Mouse (Mus musculus) embryonic facial prominence, embryonic 13.5 days (tissue): Measurements from ENCODE around the gene Hist1h2bl. TPM values are rescaled to one million over a fixed set of nuclear protein-coding genes. Genes with fewer than 3 reads are reported as not detected.
A peak's percentile ranks its signal among the peaks of the same experiment; 100 is the strongest.
"Not testable (repeated sequence)": the region's sequence is repeated elsewhere in the genome, so short reads cannot be mapped to it uniquely, and the experiment has no call there.

Experiments used
- ATAC-seq: fragments of 200-750 bp; cut with Nextera tagmentation; 2 replicates; pipeline ENCODE4 v1.8.0; 2017; ENCODE audit warnings: low read depth; ENCODE audit not compliant: insufficient number of reproducible peaks, insufficient read depth, low FRiP score, low TSS enrichment
- H3K27ac ChIP-seq: fragments of 300-500 bp; sonication (generic); 2 replicates; pipeline ENCODE4 v1.5.1; 2015; ENCODE audit warnings: moderate library complexity, mild to moderate bottlenecking, inconsistent platforms
- H3K27me3 ChIP-seq: fragments of 300-500 bp; sonication (generic); 2 replicates; pipeline ENCODE4 v1.6.1; 2015; ENCODE audit warnings: mild to moderate bottlenecking, inconsistent platforms
- H3K36me3 ChIP-seq: fragments of 300-500 bp; sonication (generic); 2 replicates; pipeline ENCODE4 v1.6.1; 2015; ENCODE audit warnings: mild to moderate bottlenecking, inconsistent platforms
- H3K4me1 ChIP-seq: fragments of 300-500 bp; sonication (generic); 2 replicates; pipeline ENCODE4 v1.6.1; 2015; ENCODE audit warnings: inconsistent platforms
- H3K4me2 ChIP-seq: fragments of 300-500 bp; sonication (generic); 2 replicates; pipeline ENCODE4 v1.6.1; 2015; ENCODE audit warnings: moderate library complexity, mild to moderate bottlenecking, inconsistent platforms
- H3K4me3 ChIP-seq: fragments of 300-500 bp; sonication (generic); 2 replicates; pipeline ENCODE4 v1.5.1; 2015; ENCODE audit warnings: mild to moderate bottlenecking, inconsistent platforms
- H3K9ac ChIP-seq: fragments of 300-500 bp; sonication (generic); 2 replicates; pipeline ENCODE4 v1.6.1; 2015; ENCODE audit warnings: mild to moderate bottlenecking, inconsistent platforms
- H3K9me3 ChIP-seq: fragments of 300-500 bp; sonication (generic); 2 replicates; pipeline ENCODE4 v1.6.1; 2016; ENCODE audit warnings: inconsistent platforms
- WGBS: fragments of 180-500 bp; shearing (Covaris S2); methylation state at CpG from one replicate; pipeline ENCODE4 v1.1.7; 2015; ENCODE audit warnings: mixed read lengths; 5-methylcytosine and 5-hydroxymethylcytosine counted together
- polyA plus RNA-seq: library from polyadenylated mRNA; unstranded; fragments of >200 nt; fragmentation: Nextera tagmentation; extraction: Ambion mirVana; gene quantifications from 2 replicates; pipeline ENCODE4 v1.2.1, GENCODE M21; 2015

Hist1h2bl gene
- polyA plus RNA-seq, 1 experiment from 2014 or later, result 2.1 TPM

GRCm38 (mm10) chr13:21718381-21719080 is 2.6 kb upstream of the Hist1h2bl start:
- peak overlapping the region; percentile 85 for H3K4me2 ChIP-seq
- 50% methylated on average over 4 of the region's 4 CpGs for WGBS
- peak overlapping the region; percentile 79 for H3K9ac ChIP-seq
- peak overlapping the region; percentile 92 for H3K27ac ChIP-seq
- H3K4me1 ChIP-seq, result peaks cover 38% of the 10 kb centered on the region
- H3K4me3 ChIP-seq, result peak overlapping the region; percentile 50
- no peaks in the 10 kb centered on the region for H3K27me3 ChIP-seq
- no peaks in the 10 kb centered on the region for H3K36me3 ChIP-seq
- ATAC-seq, result no peak
- no peaks in the 10 kb centered on the region for H3K9me3 ChIP-seq

- Histone ChIP-seq H3K4me1 (peaks cover 37% of the 10 kb centered on the region), H3K9ac (peak within 1 kb of the TSS; percentile 79), H3K4me3 (peak within 1 kb of the TSS; percentile 50), H3K27ac (peak within 1 kb of the TSS; percentile 96), H3K4me2 (peak within 1 kb of the TSS; percentile 85)
- peak; percentile 33; the same call in 1 of the 2 replicates for ATAC-seq
- not testable (repeated sequence) for H3K27me3 ChIP-seq, H3K9me3 ChIP-seq, H3K36me3 ChIP-seq
- WGBS, result under 1% methylated on average over 29 of the region's 56 CpGs
Measured at GRCm38 (mm10) chr13:21717397-21718357, 1.7 kb upstream of the Hist1h2bl start, which contains the start of gene Hist1h3h. Gene Hist1h3h (plus strand): TSS chr13:21717659.

GRCm38 (mm10) chr13:21716540-21717391 is 823 bp upstream of the Hist1h2bl start:
- WGBS, result under 1% methylated on average over 13 of the region's 38 CpGs
- not testable (repeated sequence) for H3K36me3 ChIP-seq, ATAC-seq, H3K9me3 ChIP-seq, H3K27me3 ChIP-seq
- Histone ChIP-seq H3K4me1 (peaks cover 33% of the 10 kb centered on the region), H3K9ac (peak overlapping the region; percentile 79), H3K4me2 (peak overlapping the region; percentile 85), H3K4me3 (peak overlapping the region; percentile 50), H3K27ac (peak overlapping the region; percentile 96)

- Histone ChIP-seq H3K27me3 (no peaks in the 10 kb centered on the region), H3K9ac (peak overlapping the region; percentile 78), H3K4me1 (peaks cover 28% of the 10 kb centered on the region), H3K27ac (peak overlapping the region; percentile 96), H3K4me2 (peak overlapping the region; percentile 85), H3K36me3 (no peaks in the 10 kb centered on the region), H3K4me3 (peak overlapping the region; percentile 50), H3K9me3 (no peaks in the 10 kb centered on the region)
- 1% methylated on average over 22 of the region's 22 CpGs for WGBS
- ATAC-seq, result no peak
Measured at GRCm38 (mm10) chr13:21715131-21715863, 646 bp downstream of the Hist1h2bl start.

GRCm38 (mm10) chr13:21714725-21715124 is 1.2 kb downstream of the Hist1h2bl start:
- no peaks in the 10 kb centered on the region for H3K36me3 ChIP-seq
- peak overlapping the region; percentile 85 for H3K4me2 ChIP-seq
- WGBS, result under 1% methylated on average over 7 of the region's 7 CpGs
- no peak for ATAC-seq
- peak overlapping the region; percentile 50 for H3K4me3 ChIP-seq
- peak overlapping the region; percentile 96 for H3K27ac ChIP-seq
- H3K4me1 ChIP-seq, result peaks cover 23% of the 10 kb centered on the region
- peak overlapping the region; percentile 78 for H3K9ac ChIP-seq
- H3K27me3 ChIP-seq, result no peaks in the 10 kb centered on the region
- H3K9me3 ChIP-seq, result no peaks in the 10 kb centered on the region

- Histone ChIP-seq H3K9ac (peak overlapping the region; percentile 70), H3K4me3 (peak overlapping the region; percentile 53)
- 25% methylated on average over 4 of the region's 4 CpGs for WGBS
Measured at GRCm38 (mm10) chr13:21711698-21712097, 4.2 kb downstream of the Hist1h2bl start.

GRCm38 (mm10) chr13:21710821-21711525 is 5.0 kb downstream of the Hist1h2bl start:
- Histone ChIP-seq H3K9ac (peak overlapping the region; percentile 70), H3K27ac (peak overlapping the region; percentile 23; the same call in 1 of the 2 replicates), H3K4me1 (peaks cover 12% of the 10 kb centered on the region), H3K4me2 (peak overlapping the region; percentile 66), H3K9me3 (no peaks in the 10 kb centered on the region), H3K27me3 (no peaks in the 10 kb centered on the region), H3K36me3 (no peaks in the 10 kb centered on the region), H3K4me3 (peak overlapping the region; percentile 53)
- 2% methylated on average over 22 of the region's 22 CpGs for WGBS
- ATAC-seq, result peak; percentile 75

More at GRCm38 (mm10) chr13:21711698-21712097, 4.2 kb downstream of the Hist1h2bl start:
- no peaks in the 10 kb centered on the region for H3K27me3 ChIP-seq
- no peak for ATAC-seq
- H3K27ac ChIP-seq, result peak overlapping the region; percentile 23; the same call in 1 of the 2 replicates
- peaks cover 12% of the 10 kb centered on the region for H3K4me1 ChIP-seq
- no peaks in the 10 kb centered on the region for H3K9me3 ChIP-seq
- H3K4me2 ChIP-seq, result peak overlapping the region; percentile 66
- no peaks in the 10 kb centered on the region for H3K36me3 ChIP-seq

GRCm38 (mm10) chr13:21710031-21710711 is 5.8 kb downstream of the Hist1h2bl start:
- H3K36me3 ChIP-seq, result no peaks in the 10 kb centered on the region
- WGBS, result under 1% methylated on average over 32 of the region's 32 CpGs

GRCm38 (mm10) chr13:21706669-21707068 is 9.3 kb downstream of the Hist1h2bl start:
- Histone ChIP-seq H3K36me3 (no peaks in the 10 kb centered on the region), H3K4me3 (no peak overlapping the region), H3K9me3 (no peaks in the 10 kb centered on the region), H3K27me3 (no peaks in the 10 kb centered on the region), H3K9ac (no peak overlapping the region), H3K4me2 (no peak overlapping the region), H3K4me1 (0 out of 2 replicates have a peak, but pooled peaks cover 4% of the 10 kb centered on the region), H3K27ac (no peak overlapping the region)
- WGBS, result 75% methylated on average over 4 of the region's 4 CpGs
- ATAC-seq, result no peak

More at GRCm38 (mm10) chr13:21710031-21710711, 5.8 kb downstream of the Hist1h2bl start:
- Histone ChIP-seq H3K27ac (peak overlapping the region; percentile 88), H3K9ac (peak overlapping the region; percentile 75), H3K27me3 (no peaks in the 10 kb centered on the region), H3K4me2 (peak overlapping the region; percentile 66), H3K4me1 (peaks cover 8% of the 10 kb centered on the region), H3K9me3 (no peaks in the 10 kb centered on the region), H3K4me3 (peak overlapping the region; percentile 66)
- ATAC-seq, result peak; percentile 81; the same call in 1 of the 2 replicates
